Mouse (Mus musculus): ENCODE results near the gene Dnase1l1. TPM values are rescaled to one million over a fixed set of nuclear protein-coding genes. Genes with fewer than 3 reads are reported as not detected.

Dnase1l1 gene
- polyA plus RNA-seq, 1 experiment from 2014 or later = 16.8 TPM

DNA sequence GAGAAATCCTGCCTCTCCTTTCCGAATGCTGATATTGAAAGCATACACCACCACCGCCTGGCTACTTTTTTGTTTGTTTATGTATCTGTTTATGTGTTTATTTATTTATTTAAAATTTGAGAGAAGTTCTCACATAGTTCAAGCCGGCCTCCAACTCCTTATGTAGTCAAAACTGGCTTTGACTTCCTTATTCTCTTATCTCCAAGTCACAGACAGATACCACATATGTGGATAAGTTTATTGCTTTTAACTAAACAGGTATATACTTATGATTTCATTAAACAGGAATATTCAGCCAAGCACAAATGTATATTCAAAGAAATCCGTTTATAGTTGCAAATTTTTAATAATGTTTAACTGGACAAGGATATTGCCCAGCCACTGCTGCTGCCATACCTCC, 11.3 kb upstream of the Dnase1l1 start:
- H3K27ac ChIP-seq (replicated peaks) = no peak overlapping the region
- ATAC-seq (ENCODE audit: insufficient number of reproducible peaks, low FRiP score, low TSS enrichment, low read depth) = no peak
- H3K9me3 ChIP-seq (replicated peaks) = no peaks in the 10 kb centered on the region
- H3K27me3 ChIP-seq = no peaks in the 10 kb centered on the region
- no peak overlapping the region for H3K4me2 ChIP-seq (replicated peaks)
- no peak overlapping the region for H3K9ac ChIP-seq
- no peaks in the 10 kb centered on the region for H3K36me3 ChIP-seq
- no peaks in the 10 kb centered on the region for H3K4me1 ChIP-seq
- no peak overlapping the region for H3K4me3 ChIP-seq (replicated peaks)
- 83% methylated on average over 4 of the region's 4 CpGs for WGBS

DNA sequence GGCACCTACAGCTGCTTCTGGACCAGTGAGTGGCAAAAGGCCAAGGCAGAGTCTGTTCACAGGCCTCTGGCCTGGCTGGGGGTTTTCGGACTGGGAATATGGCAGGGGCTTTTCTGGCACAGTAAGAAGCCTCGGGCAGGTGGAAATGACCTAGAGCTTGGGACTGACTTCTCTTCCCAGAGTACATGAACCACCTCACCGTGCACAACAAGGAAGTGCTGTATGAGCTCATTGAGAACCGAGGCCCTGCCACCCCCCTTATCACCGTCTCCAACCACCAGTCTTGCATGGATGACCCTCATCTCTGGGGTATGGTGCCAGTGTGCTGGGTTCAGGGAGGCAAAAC, 928 bp upstream of the Dnase1l1 start:
- 35% methylated on average over 5 of the region's 5 CpGs for WGBS
- H3K9ac ChIP-seq = peak overlapping the region; percentile 57
- H3K36me3 ChIP-seq = 0 out of 2 replicates have a peak, but pooled peaks cover 3% of the 10 kb centered on the region
- peaks cover 7% of the 10 kb centered on the region; the same call in 1 of the 2 replicates for H3K4me1 ChIP-seq
- no peak for ATAC-seq (ENCODE audit: insufficient number of reproducible peaks, low FRiP score, low TSS enrichment, low read depth)
- peak overlapping the region; percentile 59 for H3K4me3 ChIP-seq (replicated peaks)
- H3K9me3 ChIP-seq (replicated peaks) = no peaks in the 10 kb centered on the region
- peak overlapping the region; percentile 62 for H3K4me2 ChIP-seq (replicated peaks)
- no peaks in the 10 kb centered on the region for H3K27me3 ChIP-seq
- H3K27ac ChIP-seq (replicated peaks) = peak overlapping the region; percentile 91

DNA sequence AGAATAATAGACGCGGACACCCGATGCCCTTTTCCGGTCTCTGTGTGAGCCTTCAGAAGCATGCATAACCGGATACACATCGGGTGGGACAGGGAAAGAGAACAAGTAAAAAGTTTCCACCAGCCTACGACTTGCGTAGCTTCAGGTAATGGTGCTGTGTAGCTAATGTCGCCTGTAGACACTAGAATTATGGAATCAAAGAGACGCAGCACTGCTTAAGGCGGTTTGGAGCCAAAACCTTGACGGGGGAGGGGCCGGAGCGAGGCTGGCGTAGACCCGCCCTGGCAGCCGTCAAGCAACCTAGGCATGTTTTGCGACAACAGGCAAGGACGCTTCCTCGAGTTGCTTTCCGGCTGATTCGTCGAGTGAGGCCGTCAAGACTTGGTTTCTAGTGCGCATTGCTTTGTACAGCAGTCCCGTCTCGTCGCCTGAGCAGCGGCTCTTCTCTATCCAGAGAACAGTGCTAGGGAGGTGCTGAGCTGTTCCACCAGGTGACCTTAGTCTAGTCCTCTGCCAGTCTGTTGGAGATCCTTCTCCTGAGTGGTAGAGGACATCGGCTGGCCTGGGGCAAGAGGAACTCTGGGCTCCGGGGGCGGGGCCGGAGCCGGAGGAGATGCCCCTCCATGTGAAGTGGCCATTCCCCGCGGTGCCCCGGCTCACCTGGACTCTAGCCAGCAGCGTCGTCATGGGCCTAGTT, 406 bp upstream of the Dnase1l1 start:
- Histone ChIP-seq H3K4me2 (replicated peaks) (peak overlapping the region; percentile 62), H3K36me3 (no peaks in the 10 kb centered on the region), H3K9ac (peak overlapping the region; percentile 57), H3K27me3 (no peaks in the 10 kb centered on the region), H3K4me1 (peaks cover 7% of the 10 kb centered on the region; the same call in 1 of the 2 replicates), H3K9me3 (replicated peaks) (no peaks in the 10 kb centered on the region), H3K4me3 (replicated peaks) (peak overlapping the region; percentile 59), H3K27ac (replicated peaks) (peak overlapping the region; percentile 91)
- peak; percentile 76 for ATAC-seq (ENCODE audit: insufficient number of reproducible peaks, low FRiP score, low TSS enrichment, low read depth)
- WGBS = 20% methylated on average over 39 of the region's 39 CpGs

GRCm38 (mm10) chrX:74281041-74281731, 951 bp downstream of the Dnase1l1 start:
- WGBS = 11% methylated on average over 14 of the region's 14 CpGs
- no peaks in the 10 kb centered on the region for H3K27me3 ChIP-seq
- no peaks in the 10 kb centered on the region for H3K9me3 ChIP-seq (replicated peaks)
- peak; percentile 23; the same call in 1 of the 2 replicates for ATAC-seq (ENCODE audit: insufficient number of reproducible peaks, low FRiP score, low TSS enrichment, low read depth)
- H3K4me3 ChIP-seq (replicated peaks) = peak overlapping the region; percentile 59
- peaks cover 7% of the 10 kb centered on the region; the same call in 1 of the 2 replicates for H3K4me1 ChIP-seq
- H3K27ac ChIP-seq (replicated peaks) = peak overlapping the region; percentile 91
- no peak overlapping the region; the same call in 1 of the 2 replicates for H3K9ac ChIP-seq
- H3K36me3 ChIP-seq = no peaks in the 10 kb centered on the region
- H3K4me2 ChIP-seq (replicated peaks) = peak overlapping the region; percentile 62

- H3K9me3 ChIP-seq (replicated peaks) = no peaks in the 10 kb centered on the region
- H3K27ac ChIP-seq (replicated peaks) = no peak overlapping the region
- WGBS = 73% methylated on average over 8 of the region's 8 CpGs
- H3K4me1 ChIP-seq = 0 out of 2 replicates have a peak, but pooled peaks cover 2% of the 10 kb centered on the region
- no peak overlapping the region for H3K4me3 ChIP-seq (replicated peaks)
- H3K36me3 ChIP-seq = 0 out of 2 replicates have a peak, but pooled peaks cover 5% of the 10 kb centered on the region
- no peak for ATAC-seq (ENCODE audit: insufficient number of reproducible peaks, low FRiP score, low TSS enrichment, low read depth)
- no peaks in the 10 kb centered on the region for H3K27me3 ChIP-seq
- no peak overlapping the region for H3K9ac ChIP-seq
- H3K4me2 ChIP-seq (replicated peaks) = no peak overlapping the region
These were observed 4.2 kb downstream of the Dnase1l1 start for GRCm38 (mm10) chrX:74277916-74278315.

- WGBS = 25% methylated on average over 10 of the region's 10 CpGs
- Histone ChIP-seq H3K4me3 (replicated peaks) (no peak overlapping the region), H3K4me1 (no peaks in the 10 kb centered on the region), H3K27ac (replicated peaks) (peak overlapping the region; percentile 34; the same call in 1 of the 2 replicates), H3K36me3 (0 out of 2 replicates have a peak, but pooled peaks cover 5% of the 10 kb centered on the region), H3K9ac (no peak overlapping the region), H3K9me3 (replicated peaks) (no peaks in the 10 kb centered on the region), H3K4me2 (replicated peaks) (no peak overlapping the region), H3K27me3 (no peaks in the 10 kb centered on the region)
- ATAC-seq (ENCODE audit: insufficient number of reproducible peaks, low FRiP score, low TSS enrichment, low read depth) = no peak
These were observed 8.5 kb downstream of the Dnase1l1 start for GRCm38 (mm10) chrX:74273422-74274322.

DNA sequence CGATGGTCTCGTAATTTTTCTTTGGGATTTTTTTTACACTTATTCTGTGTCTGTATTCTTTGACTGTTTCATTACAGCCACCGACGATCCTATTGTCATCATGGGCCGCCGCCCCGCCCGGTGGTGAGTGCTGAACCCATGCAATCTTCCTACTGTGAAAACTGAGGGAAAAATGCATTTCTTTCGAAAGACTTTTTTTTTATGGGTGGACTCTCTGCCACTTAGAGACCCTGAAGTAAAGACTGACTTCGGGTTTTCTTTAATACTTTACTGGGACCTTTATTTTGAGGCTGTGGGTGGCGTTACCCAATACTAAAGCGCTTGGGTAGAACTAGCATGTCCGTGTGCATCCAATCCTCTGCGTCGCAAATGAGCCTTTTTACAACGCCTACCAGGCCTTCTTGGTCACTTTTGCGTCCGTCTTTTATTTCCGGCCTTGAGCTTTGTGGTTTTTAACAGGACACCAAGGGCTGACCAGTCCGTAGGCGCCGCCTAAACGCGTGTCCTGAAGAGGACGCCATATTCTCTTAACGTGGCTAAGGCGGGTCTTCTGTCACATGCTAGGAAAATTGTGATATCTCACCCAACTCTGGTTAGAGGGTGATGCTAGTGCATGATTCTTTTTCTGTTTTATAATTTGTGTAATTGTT, 11.1 kb downstream of the Dnase1l1 start:
- peak overlapping the region; percentile 57 for H3K4me3 ChIP-seq (replicated peaks)
- 0 out of 2 replicates have a peak, but pooled peaks cover 5% of the 10 kb centered on the region for H3K36me3 ChIP-seq
- H3K9me3 ChIP-seq (replicated peaks) = no peaks in the 10 kb centered on the region
- ATAC-seq (ENCODE audit: insufficient number of reproducible peaks, low FRiP score, low TSS enrichment, low read depth) = no peak
- WGBS = 22% methylated on average over 27 of the region's 27 CpGs
- H3K9ac ChIP-seq = peak overlapping the region; percentile 63
- H3K4me1 ChIP-seq = no peaks in the 10 kb centered on the region
- H3K4me2 ChIP-seq (replicated peaks) = peak overlapping the region; percentile 44
- peak overlapping the region; percentile 87 for H3K27ac ChIP-seq (replicated peaks)
- no peaks in the 10 kb centered on the region for H3K27me3 ChIP-seq

- WGBS = 17% methylated on average over 42 of the region's 42 CpGs
- H3K9me3 ChIP-seq (replicated peaks) = no peaks in the 10 kb centered on the region
- 0 out of 2 replicates have a peak, but pooled peaks cover 5% of the 10 kb centered on the region for H3K36me3 ChIP-seq
- H3K9ac ChIP-seq = peak within 1 kb of the TSS; percentile 63
- ATAC-seq (ENCODE audit: insufficient number of reproducible peaks, low FRiP score, low TSS enrichment, low read depth) = peak; percentile 95
- H3K27ac ChIP-seq (replicated peaks) = peak within 1 kb of the TSS; percentile 97
- H3K4me1 ChIP-seq = no peaks in the 10 kb centered on the region
- H3K4me3 ChIP-seq (replicated peaks) = peak within 1 kb of the TSS; percentile 57
- H3K27me3 ChIP-seq = no peaks in the 10 kb centered on the region
- peak within 1 kb of the TSS; percentile 44 for H3K4me2 ChIP-seq (replicated peaks)
These were observed 11.9 kb downstream of the Dnase1l1 start, which contains the start of gene Rpl10 for GRCm38 (mm10) chrX:74270062-74270901. Gene Rpl10, plus strand, starts transcription at chrX:74270812.

DNA sequence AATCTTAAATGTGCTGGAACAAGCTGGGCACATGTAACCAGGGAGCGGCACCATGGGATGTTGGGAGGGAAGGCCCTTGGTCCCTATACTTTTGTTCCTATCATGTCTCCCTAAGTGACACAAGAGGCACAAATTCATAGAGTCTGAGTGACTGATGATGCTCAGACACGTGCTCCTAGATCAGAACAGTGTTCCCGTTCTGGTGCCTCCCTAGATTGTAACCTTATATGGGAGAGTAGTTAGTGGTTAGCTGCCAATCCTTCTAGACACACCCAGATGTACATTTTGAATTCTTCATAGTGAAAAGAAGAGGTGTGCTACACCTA, 12.4 kb downstream of the Dnase1l1 start:
- ATAC-seq (ENCODE audit: insufficient number of reproducible peaks, low FRiP score, low TSS enrichment, low read depth) = peak; percentile 39; the same call in 1 of the 2 replicates
- Histone ChIP-seq H3K27ac (replicated peaks) (peak overlapping the region; percentile 97), H3K36me3 (0 out of 2 replicates have a peak, but pooled peaks cover 5% of the 10 kb centered on the region), H3K27me3 (no peaks in the 10 kb centered on the region), H3K4me1 (no peaks in the 10 kb centered on the region), H3K4me3 (replicated peaks) (peak overlapping the region; percentile 57), H3K9ac (peak overlapping the region; percentile 31; the same call in 1 of the 2 replicates), H3K4me2 (replicated peaks) (peak overlapping the region; percentile 44), H3K9me3 (replicated peaks) (no peaks in the 10 kb centered on the region)
- 23% methylated on average over 3 of the region's 3 CpGs for WGBS

GRCm38 (mm10) chrX:74257746-74258145, 24.4 kb downstream of the Dnase1l1 start:
- H3K9ac ChIP-seq = no peak overlapping the region
- H3K4me1 ChIP-seq = no peaks in the 10 kb centered on the region
- 89% methylated on average over 3 of the region's 3 CpGs for WGBS
- no peak overlapping the region for H3K4me2 ChIP-seq (replicated peaks)
- ATAC-seq (ENCODE audit: insufficient number of reproducible peaks, low FRiP score, low TSS enrichment, low read depth) = no peak
- H3K4me3 ChIP-seq (replicated peaks) = no peak overlapping the region
- H3K27me3 ChIP-seq = no peaks in the 10 kb centered on the region
- H3K9me3 ChIP-seq (replicated peaks) = no peaks in the 10 kb centered on the region
- no peak overlapping the region for H3K27ac ChIP-seq (replicated peaks)
- peaks cover 13% of the 10 kb centered on the region; the same call in 1 of the 2 replicates for H3K36me3 ChIP-seq
